Mouse (Mus musculus) midbrain, embryonic 12.5 days (tissue): ENCODE data around the gene Mob1b. TPM values are rescaled to one million over a fixed set of nuclear protein-coding genes. Genes with fewer than 3 reads are reported as not detected.

ENCODE experiments used
- ATAC-seq: fragments of 200-750 bp; cut with Nextera tagmentation; 2 replicates; pipeline ENCODE4 v1.8.0; 2017; ENCODE audit warnings: low read depth, moderate TSS enrichment, moderate library complexity; ENCODE audit not compliant: low FRiP score
- H3K27ac ChIP-seq: fragments of 300-500 bp; sonication (generic); replicated peaks from 2 replicates; pipeline ENCODE4 v1.5.1; 2016; ENCODE audit warnings: mild to moderate bottlenecking
- H3K27me3 ChIP-seq: fragments of 300-500 bp; sonication (generic); 2 replicates; pipeline ENCODE4 v1.6.1; 2016; ENCODE audit warnings: mild to moderate bottlenecking
- H3K36me3 ChIP-seq: fragments of 300-500 bp; sonication (generic); 2 replicates; pipeline ENCODE4 v1.6.1; 2016
- H3K4me1 ChIP-seq: fragments of 300-500 bp; sonication (generic); 2 replicates; pipeline ENCODE4 v1.6.1; 2016
- H3K4me2 ChIP-seq: fragments of 300-500 bp; sonication (generic); replicated peaks from 2 replicates; pipeline ENCODE4 v1.6.1; 2016; ENCODE audit warnings: mild to moderate bottlenecking, moderate library complexity
- H3K4me3 ChIP-seq: fragments of 300-500 bp; sonication (generic); 2 replicates; pipeline ENCODE4 v1.5.1; 2016; ENCODE audit warnings: mild to moderate bottlenecking
- H3K9ac ChIP-seq: fragments of 300-500 bp; sonication (generic); replicated peaks from 2 replicates; pipeline ENCODE4 v1.6.1; 2016; ENCODE audit warnings: mild to moderate bottlenecking, moderate library complexity
- H3K9me3 ChIP-seq: fragments of 300-500 bp; sonication (generic); 2 replicates; pipeline ENCODE4 v1.6.1; 2016; ENCODE audit warnings: mild to moderate bottlenecking
- whole genome bisulfite sequencing: fragments of 180-500 bp; shearing (Covaris S2); methylation state at CpG from one replicate; pipeline ENCODE4 v1.1.7; 2016; 5-methylcytosine and 5-hydroxymethylcytosine counted together
- polyA plus RNA-seq: library from polyadenylated mRNA; unstranded; fragments of >200 nt; fragmentation: Nextera tagmentation; extraction: Ambion mirVana; gene quantifications from 2 replicates; pipeline ENCODE4 v1.2.1, GENCODE M21; 2016

Gene Mob1b
- 15.8 and 17.5 TPM in 2 replicates for polyA plus RNA-seq

DNA sequence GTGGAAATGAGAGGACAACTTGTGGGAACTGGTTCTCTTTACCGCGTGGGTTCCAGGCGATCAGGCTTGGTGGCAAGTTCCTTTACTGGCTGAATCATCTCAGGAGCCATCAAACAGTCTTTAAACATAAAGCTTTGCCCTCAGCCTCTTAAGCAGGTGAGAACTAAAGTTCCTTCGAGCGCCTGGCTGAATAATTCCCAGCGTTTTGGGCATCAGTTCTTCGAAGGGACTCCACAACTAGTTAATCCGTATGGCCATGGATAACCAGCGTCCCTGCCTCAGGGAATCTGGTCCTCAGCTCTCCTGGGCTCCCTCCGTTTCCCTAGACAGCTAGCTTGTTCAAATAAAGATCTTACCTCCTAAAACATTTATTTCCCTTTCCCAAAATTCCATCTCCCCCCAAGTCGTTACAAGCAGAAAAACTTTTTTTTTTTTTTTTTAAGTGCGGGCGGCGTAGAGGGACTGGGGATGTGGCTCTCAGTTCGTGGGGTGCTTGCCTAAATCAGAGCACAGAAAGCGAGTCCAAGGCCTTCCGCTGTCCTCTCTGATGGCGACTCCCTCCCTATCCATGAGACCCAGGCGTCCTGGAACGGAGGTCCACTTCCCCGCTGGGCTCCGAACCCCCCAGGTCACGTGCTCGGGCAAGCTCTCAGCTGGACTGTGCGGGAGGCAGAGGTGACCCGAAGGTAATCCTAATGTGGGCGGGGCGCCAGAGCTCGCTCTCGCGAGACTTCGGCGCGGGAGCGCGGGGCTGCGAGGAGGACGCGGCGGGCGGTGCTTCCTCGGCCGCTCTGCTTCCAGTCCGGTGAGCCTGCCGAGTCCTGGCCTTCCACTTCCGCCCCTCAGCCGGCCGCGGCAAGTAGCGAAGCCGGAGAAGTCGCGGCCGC lies at the start of gene Mob1b:
Gene Mob1b, plus strand, starts transcription at position 740 of the 887 bp plus-strand sequence.
- Histone ChIP-seq H3K27ac (peak within 1 kb of the TSS; percentile 90), H3K4me2 (peak within 1 kb of the TSS; percentile 70), H3K4me3 (peak within 1 kb of the TSS; percentile 87), H3K36me3 (no peaks in the 10 kb centered on the region), H3K4me1 (peaks cover 20% of the 10 kb centered on the region), H3K27me3 (no peaks in the 10 kb centered on the region), H3K9me3 (no peaks in the 10 kb centered on the region), H3K9ac (peak within 1 kb of the TSS; percentile 95)
- peak; percentile 96 for ATAC-seq
- WGBS, result 1% methylated on average over 53 of the region's 54 CpGs

DNA sequence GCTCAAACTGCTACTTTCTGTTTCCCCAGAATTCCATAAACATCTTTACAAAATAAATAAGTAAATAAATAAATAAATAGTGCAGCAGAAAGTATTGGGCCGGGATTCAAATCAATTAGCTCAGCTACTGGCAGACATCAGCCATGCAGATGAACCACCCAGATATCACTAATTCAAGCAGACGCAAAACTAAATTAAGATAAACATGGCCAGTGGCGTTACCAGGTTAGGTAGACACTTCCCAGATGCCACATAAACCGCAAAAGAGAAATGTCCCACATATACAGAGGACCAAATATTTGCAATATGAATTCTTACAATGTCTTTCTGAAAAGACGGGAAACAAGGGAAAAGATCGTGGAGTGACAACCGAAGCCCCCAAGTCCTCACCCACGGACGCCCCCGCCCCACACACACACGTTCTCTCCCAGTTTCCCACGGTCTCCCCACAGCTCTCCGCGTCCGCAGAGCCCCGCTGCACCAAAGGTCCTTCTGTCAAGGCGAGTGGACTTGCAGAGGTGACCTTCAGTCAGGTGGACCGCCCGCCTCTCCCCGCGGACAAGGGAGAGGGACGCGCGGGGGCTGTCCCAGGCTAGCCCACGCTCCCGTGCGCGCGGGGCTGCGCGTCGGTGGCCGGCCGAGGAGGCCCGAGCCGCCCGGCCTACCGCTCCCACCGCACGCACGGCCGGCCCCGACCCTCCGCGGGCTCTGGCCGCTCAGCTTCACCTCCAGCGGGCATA lies 45.8 kb upstream of the Mob1b start:
- H3K27ac ChIP-seq, result peak overlapping the region; percentile 98
- H3K4me1 ChIP-seq, result peaks cover 22% of the 10 kb centered on the region
- WGBS, result 1% methylated on average over 46 of the region's 47 CpGs
- no peaks in the 10 kb centered on the region for H3K27me3 ChIP-seq
- peak overlapping the region; percentile 70 for H3K4me2 ChIP-seq
- peaks cover 21% of the 10 kb centered on the region for H3K36me3 ChIP-seq
- H3K9ac ChIP-seq, result peak overlapping the region; percentile 96
- peak overlapping the region; percentile 97 for H3K4me3 ChIP-seq
- no peaks in the 10 kb centered on the region for H3K9me3 ChIP-seq
- ATAC-seq, result peak; percentile 64

DNA sequence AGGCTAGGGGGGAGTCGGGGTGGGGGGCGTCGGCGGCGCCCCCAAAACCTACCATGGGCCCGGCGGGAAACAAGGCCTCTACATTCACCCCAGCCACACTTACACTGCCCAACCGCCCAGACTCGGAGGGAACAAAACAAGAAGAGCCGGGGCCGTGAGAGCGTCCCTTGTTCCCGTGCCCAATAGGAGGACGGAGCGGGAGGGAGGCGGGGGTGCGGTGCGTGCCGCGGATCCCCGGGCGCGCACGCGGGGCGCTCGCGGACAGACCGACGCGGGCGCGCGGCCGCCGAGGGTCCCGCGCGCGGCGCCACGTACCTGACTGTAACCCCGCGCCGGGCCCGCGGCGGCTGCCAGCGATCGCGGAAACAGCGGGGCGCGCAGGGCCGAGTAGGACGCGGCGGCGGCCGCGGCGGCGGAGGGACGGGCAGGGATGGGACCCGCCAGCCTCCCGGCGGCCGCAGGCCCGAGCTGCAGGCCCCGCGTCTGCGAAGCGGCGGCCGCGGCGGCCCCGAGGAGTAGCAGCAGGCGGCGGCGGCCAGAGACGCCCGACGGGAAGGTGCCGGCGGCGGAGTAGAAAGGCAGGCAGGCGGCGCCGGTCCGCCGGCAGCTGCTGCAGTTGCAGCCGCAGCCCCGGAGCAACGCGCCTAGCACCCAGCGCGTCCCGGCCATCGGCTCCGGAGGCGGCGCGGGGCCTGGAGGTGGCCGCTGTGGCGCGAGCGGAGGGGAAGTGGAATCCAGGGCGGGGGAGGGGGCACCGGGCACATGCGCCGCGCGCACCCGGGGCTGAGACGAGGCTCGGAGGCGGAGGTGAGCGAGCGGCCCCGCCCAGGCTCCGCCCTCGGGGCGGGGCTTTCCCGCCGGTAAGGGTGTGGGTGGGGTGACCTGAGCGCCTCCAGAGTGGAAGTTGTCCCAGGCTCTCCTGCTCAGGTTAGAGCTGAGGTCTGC lies 44.9 kb upstream of the Mob1b start, which contains the start of gene Grsf1:
Gene Grsf1, minus strand, starts transcription at position 729 of the 945 bp plus-strand sequence.
- peak within 1 kb of the TSS; percentile 98 for H3K27ac ChIP-seq
- peak within 1 kb of the TSS; percentile 96 for H3K9ac ChIP-seq
- under 1% methylated on average over 71 of the region's 127 CpGs for WGBS
- no peaks in the 10 kb centered on the region for H3K27me3 ChIP-seq
- peak; percentile 93 for ATAC-seq
- peak within 1 kb of the TSS; percentile 70 for H3K4me2 ChIP-seq
- H3K9me3 ChIP-seq, result no peaks in the 10 kb centered on the region
- peak within 1 kb of the TSS; percentile 97 for H3K4me3 ChIP-seq
- peaks cover 22% of the 10 kb centered on the region for H3K4me1 ChIP-seq
- peaks cover 13% of the 10 kb centered on the region for H3K36me3 ChIP-seq

DNA sequence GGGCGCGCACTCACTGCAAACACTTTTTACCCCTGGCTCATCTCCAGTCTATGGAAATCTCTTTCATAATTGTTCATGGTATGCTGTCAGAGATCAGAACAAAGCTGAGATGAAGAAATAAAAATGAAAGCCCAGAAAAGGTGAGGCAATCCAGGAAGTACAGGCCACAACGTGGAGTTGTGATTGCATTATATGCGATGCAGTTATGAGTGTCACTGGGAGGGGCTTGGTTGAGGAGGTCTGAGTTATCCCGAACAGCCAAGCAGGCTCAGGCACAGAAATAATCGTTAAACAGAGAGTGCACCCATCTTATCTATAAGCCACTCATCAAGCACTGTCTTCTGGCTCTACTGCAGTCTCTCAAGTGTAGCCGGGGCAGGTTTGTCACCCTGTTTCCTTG lies 41.7 kb upstream of the Mob1b start:
- WGBS, result 66% methylated on average over 7 of the region's 7 CpGs

DNA sequence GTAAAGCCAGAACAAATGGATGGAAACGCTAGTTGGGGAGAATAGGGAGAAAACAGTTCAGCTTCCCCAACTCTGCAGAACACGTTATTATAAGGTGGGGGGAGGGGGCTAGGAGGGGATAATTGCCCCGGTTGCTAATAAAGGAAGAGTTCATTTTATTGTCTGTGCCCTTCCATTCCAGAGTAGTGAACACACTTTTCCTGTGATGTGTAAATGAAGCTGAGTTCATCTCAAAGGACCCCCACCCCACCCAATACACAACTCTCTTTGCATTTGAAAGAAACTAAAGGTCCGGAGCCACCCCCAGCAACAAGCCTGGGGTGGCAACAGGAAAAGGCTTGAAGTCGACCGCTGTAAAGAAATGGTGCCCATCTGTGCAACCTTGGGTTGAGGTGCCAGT lies 41.3 kb upstream of the Mob1b start:
- Histone ChIP-seq H3K4me2 (no peak overlapping the region), H3K36me3 (no peaks in the 10 kb centered on the region), H3K9ac (no peak overlapping the region), H3K27me3 (no peaks in the 10 kb centered on the region), H3K27ac (no peak overlapping the region), H3K9me3 (no peaks in the 10 kb centered on the region), H3K4me1 (peaks cover 11% of the 10 kb centered on the region), H3K4me3 (no peak overlapping the region)
- no peak for ATAC-seq
- 11% methylated on average over 6 of the region's 6 CpGs for WGBS

More for the DNA sequence above, 41.7 kb upstream of the Mob1b start:
- no peak overlapping the region for H3K27ac ChIP-seq
- H3K27me3 ChIP-seq, result no peaks in the 10 kb centered on the region
- no peaks in the 10 kb centered on the region for H3K9me3 ChIP-seq
- H3K9ac ChIP-seq, result no peak overlapping the region
- peaks cover 14% of the 10 kb centered on the region for H3K4me1 ChIP-seq
- no peak overlapping the region for H3K4me3 ChIP-seq
- H3K36me3 ChIP-seq, result no peaks in the 10 kb centered on the region
- H3K4me2 ChIP-seq, result no peak overlapping the region
- ATAC-seq, result no peak

DNA sequence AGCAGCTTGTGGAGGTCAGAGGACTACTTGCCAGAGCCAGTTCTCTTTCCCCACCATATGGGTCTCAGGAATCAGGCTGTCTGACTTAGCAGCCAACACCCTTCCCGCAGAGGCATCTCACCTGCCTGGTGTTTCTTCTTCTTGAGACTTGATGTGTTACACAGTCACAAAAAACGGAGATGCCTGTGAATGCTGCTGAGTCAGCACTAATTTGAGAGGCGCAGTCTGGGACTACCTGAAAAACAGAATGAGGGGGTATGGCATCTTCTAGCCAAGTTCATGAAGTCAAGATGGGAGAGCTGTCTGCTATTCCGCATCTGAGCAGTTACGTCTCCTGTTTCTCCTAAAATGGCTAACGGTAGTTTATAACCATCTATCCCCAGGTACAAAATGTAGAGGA lies 40.1 kb upstream of the Mob1b start:
- no peaks in the 10 kb centered on the region for H3K27me3 ChIP-seq
- no peak overlapping the region for H3K9ac ChIP-seq
- ATAC-seq, result no peak
- no peaks in the 10 kb centered on the region for H3K36me3 ChIP-seq
- peaks cover 7% of the 10 kb centered on the region; the same call in 1 of the 2 replicates for H3K4me1 ChIP-seq
- no peak overlapping the region for H3K27ac ChIP-seq
- no peak overlapping the region for H3K4me3 ChIP-seq
- H3K4me2 ChIP-seq, result no peak overlapping the region
- H3K9me3 ChIP-seq, result no peaks in the 10 kb centered on the region
- 89% methylated on average over 6 of the region's 6 CpGs for WGBS

DNA sequence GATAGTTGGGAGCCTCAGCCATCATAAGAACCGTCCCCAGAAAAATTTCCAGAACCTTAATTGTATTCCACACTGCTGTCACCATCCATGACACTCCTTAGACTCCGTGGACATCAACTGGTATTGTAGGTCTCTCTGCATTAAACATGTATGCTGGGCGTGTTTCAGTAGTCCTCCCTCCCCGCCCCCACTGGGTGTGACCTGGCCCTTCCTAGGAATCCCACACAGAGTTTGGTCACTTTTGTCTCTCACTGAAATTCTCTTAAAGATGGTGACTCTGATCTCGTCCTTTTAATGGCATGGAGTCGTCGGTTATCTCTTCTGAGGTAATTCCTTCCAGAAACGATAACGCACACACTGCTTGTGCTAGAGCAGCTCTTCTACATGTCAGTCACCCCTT lies 36.9 kb upstream of the Mob1b start:
- Histone ChIP-seq H3K36me3 (no peaks in the 10 kb centered on the region), H3K4me3 (no peak overlapping the region), H3K27ac (no peak overlapping the region), H3K4me1 (peaks cover 7% of the 10 kb centered on the region; the same call in 1 of the 2 replicates), H3K9me3 (no peaks in the 10 kb centered on the region), H3K4me2 (no peak overlapping the region), H3K9ac (no peak overlapping the region), H3K27me3 (no peaks in the 10 kb centered on the region)
- ATAC-seq, result no peak
- 87% methylated on average over 9 of the region's 9 CpGs for WGBS

DNA sequence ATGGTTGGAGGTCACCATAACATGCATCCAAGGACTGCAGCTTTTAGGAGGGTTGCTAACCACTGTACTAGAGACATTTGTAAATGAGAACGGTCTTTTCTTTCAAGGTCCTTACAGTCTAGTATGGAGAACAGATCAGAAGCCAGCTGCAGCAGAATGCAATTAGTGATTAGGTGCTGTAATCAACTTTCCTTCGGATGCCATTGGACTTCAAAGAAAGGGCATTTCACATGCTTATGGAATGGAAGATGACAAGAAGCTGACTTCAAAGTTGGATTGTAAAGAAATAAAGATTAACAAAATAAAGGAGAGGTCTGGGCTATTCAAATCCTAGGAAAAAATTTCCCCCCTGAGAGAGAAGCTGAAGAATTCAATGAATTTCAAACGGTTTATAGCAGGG lies 36.4 kb upstream of the Mob1b start:
- Histone ChIP-seq H3K27ac (no peak overlapping the region), H3K9me3 (no peaks in the 10 kb centered on the region), H3K4me1 (peaks cover 3% of the 10 kb centered on the region; the same call in 1 of the 2 replicates), H3K36me3 (no peaks in the 10 kb centered on the region), H3K4me3 (no peak overlapping the region), H3K4me2 (no peak overlapping the region), H3K27me3 (no peaks in the 10 kb centered on the region), H3K9ac (no peak overlapping the region)
- ATAC-seq, result no peak
- 48% methylated on average over 3 of the region's 3 CpGs for WGBS

DNA sequence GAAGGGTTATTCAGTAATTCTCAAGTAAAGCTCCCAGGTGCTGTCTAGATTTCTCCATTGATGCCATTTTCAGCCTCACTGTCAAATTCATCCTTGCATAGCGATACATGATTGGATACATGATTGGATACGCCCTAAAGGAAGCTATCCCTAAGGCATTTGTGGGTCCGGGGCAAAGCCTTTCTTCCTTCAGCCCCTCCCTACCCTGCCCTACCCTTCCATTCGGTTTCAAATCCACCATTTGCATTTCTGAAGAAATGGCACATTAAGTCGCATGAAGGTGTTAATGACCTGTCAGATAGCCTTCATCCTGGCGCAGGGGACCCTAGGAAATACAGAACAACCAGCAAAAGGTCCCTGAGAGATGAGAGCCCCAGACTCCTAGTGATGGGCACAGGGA lies 35.3 kb upstream of the Mob1b start:
- no peak overlapping the region for H3K4me2 ChIP-seq
- H3K9ac ChIP-seq, result no peak overlapping the region
- no peak overlapping the region for H3K4me3 ChIP-seq
- no peaks in the 10 kb centered on the region for H3K9me3 ChIP-seq
- ATAC-seq, result no peak
- WGBS, result 20% methylated on average over 6 of the region's 6 CpGs
- H3K27me3 ChIP-seq, result no peaks in the 10 kb centered on the region
- no peaks in the 10 kb centered on the region for H3K36me3 ChIP-seq
- H3K27ac ChIP-seq, result no peak overlapping the region
- H3K4me1 ChIP-seq, result no peaks in the 10 kb centered on the region

DNA sequence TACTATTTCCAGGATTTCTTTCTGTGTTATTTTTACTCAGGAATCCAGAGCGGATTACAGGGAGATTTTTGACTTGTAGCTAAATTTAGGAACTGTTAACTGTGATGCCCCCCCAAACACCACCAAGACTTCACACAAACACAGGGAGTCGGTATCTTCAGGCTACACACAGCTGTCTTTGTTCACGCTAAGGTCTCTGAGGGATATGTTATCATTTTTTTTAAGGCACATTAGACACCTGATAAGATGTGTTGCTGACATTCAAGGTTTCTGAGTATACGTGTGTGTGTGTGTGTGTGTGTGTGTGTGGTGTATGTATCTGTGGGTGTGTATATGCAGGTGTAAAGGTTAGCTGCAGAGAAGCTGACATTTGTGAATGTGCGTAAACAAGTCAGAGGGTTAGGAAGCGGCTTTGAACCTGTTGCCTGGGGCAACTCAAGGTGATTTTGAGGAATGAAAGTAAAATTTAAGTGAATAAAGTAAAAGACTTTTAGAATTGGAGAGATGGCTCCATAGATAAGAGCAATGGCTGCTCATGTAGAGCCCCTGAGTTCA lies 34.8 kb upstream of the Mob1b start:
- no peaks in the 10 kb centered on the region for H3K36me3 ChIP-seq
- no peak overlapping the region for H3K9ac ChIP-seq
- H3K4me2 ChIP-seq, result no peak overlapping the region
- no peak overlapping the region for H3K27ac ChIP-seq
- no peak for ATAC-seq
- H3K27me3 ChIP-seq, result no peaks in the 10 kb centered on the region
- H3K4me1 ChIP-seq, result no peaks in the 10 kb centered on the region
- WGBS, result 74% methylated on average over 6 of the region's 6 CpGs
- H3K9me3 ChIP-seq, result no peaks in the 10 kb centered on the region
- no peak overlapping the region for H3K4me3 ChIP-seq

DNA sequence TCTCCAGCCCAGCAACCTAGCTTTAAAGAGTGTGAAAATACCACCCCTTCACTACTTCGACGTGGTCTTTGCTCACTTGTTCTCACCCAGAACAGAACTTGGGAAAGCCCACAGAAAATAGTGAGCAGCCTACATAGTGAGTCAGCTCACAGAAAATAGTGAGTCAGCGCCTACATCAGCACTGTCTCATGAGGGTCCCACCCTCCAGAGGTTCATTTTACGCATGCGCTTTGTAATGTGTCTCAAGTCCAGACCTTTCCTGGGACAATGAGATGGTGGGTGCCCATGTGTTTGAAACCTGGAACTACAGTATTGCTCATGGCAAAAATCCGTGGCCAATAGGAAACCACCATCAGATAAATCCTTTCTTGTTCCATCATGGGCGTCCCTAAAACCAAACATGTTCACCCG lies 32.7 kb upstream of the Mob1b start:
- Histone ChIP-seq H3K36me3 (no peaks in the 10 kb centered on the region), H3K4me1 (no peaks in the 10 kb centered on the region), H3K4me3 (no peak overlapping the region), H3K9me3 (no peaks in the 10 kb centered on the region), H3K27ac (no peak overlapping the region), H3K9ac (no peak overlapping the region), H3K27me3 (no peaks in the 10 kb centered on the region), H3K4me2 (no peak overlapping the region)
- 87% methylated on average over 8 of the region's 8 CpGs for WGBS
- no peak for ATAC-seq
